Mouse (Mus musculus): ENCODE data around the gene Krt39. TPM values are rescaled to one million over a fixed set of nuclear protein-coding genes. Genes with fewer than 3 reads are reported as not detected.

The Krt39 gene
- 0.11 TPM in 1 of 2 replicates, not detected in the other for polyA plus RNA-seq (2012; rRNA removed)

GRCm38 (mm10) chr11:99521288-99521860 lies at the start of gene Krt39:
Gene Krt39 (minus strand): TSS chr11:99521338.
- WGBS: 82% methylated on average over 13 of the region's 13 CpGs
- Histone ChIP-seq H3K27me3 (ENCODE audit: control insufficient read depth, insufficient read depth, low read length) (no peaks in the 10 kb centered on the region), H3K4me1 (replicated peaks; ENCODE audit: control insufficient read depth, insufficient read depth, low read length) (no peaks in the 10 kb centered on the region), H3K27ac (ENCODE audit: control insufficient read depth, insufficient read depth, low read length) (no peak within 1 kb of the TSS), H3K36me3 (ENCODE audit: control insufficient read depth, insufficient read depth, low read length) (no peaks in the 10 kb centered on the region), H3K4me3 (ENCODE audit: control insufficient read depth, insufficient read depth, low read length) (no peak within 1 kb of the TSS)
- TF ChIP-seq POLR2A (IDR thresholded peaks at IDR 0.05; ENCODE audit: control insufficient read depth, extremely low read depth, insufficient read depth, low read length, poor library complexity): no peak
- no peak for TF ChIP-seq CTCF (IDR thresholded peaks at IDR 0.05; ENCODE audit: borderline replicate concordance, control insufficient read depth, extremely low read depth, insufficient read depth, low read length, poor library complexity)
- DNase-seq: no peak

GRCm38 (mm10) chr11:99566530-99566929 lies 45.4 kb upstream of the Krt39 start, which contains the start of gene Krtap3-1:
Gene Krtap3-1 (minus strand): TSS chr11:99566630.
- Histone ChIP-seq H3K36me3 (ENCODE audit: control insufficient read depth, insufficient read depth, low read length) (no peaks in the 10 kb centered on the region), H3K4me3 (ENCODE audit: control insufficient read depth, insufficient read depth, low read length) (no peak within 1 kb of the TSS), H3K27ac (ENCODE audit: control insufficient read depth, insufficient read depth, low read length) (no peak within 1 kb of the TSS), H3K27me3 (ENCODE audit: control insufficient read depth, insufficient read depth, low read length) (no peaks in the 10 kb centered on the region), H3K4me1 (replicated peaks; ENCODE audit: control insufficient read depth, insufficient read depth, low read length) (no peaks in the 10 kb centered on the region)
- DNase-seq: no peak
- TF ChIP-seq CTCF (IDR thresholded peaks at IDR 0.05; ENCODE audit: borderline replicate concordance, control insufficient read depth, extremely low read depth, insufficient read depth, low read length, poor library complexity) (no peak), POLR2A (IDR thresholded peaks at IDR 0.05; ENCODE audit: control insufficient read depth, extremely low read depth, insufficient read depth, low read length, poor library complexity) (no peak)
- WGBS: 89% methylated on average over 7 of the region's 7 CpGs

- no peaks in the 10 kb centered on the region for H3K4me1 ChIP-seq (replicated peaks; ENCODE audit: control insufficient read depth, insufficient read depth, low read length)
- TF ChIP-seq POLR2A (IDR thresholded peaks at IDR 0.05; ENCODE audit: control insufficient read depth, extremely low read depth, insufficient read depth, low read length, poor library complexity) (no peak), CTCF (IDR thresholded peaks at IDR 0.05; ENCODE audit: borderline replicate concordance, control insufficient read depth, extremely low read depth, insufficient read depth, low read length, poor library complexity) (no peak)
- H3K4me3 ChIP-seq (ENCODE audit: control insufficient read depth, insufficient read depth, low read length): no peak overlapping the region
- H3K36me3 ChIP-seq (ENCODE audit: control insufficient read depth, insufficient read depth, low read length): no peaks in the 10 kb centered on the region
- no peak overlapping the region for H3K27ac ChIP-seq (ENCODE audit: control insufficient read depth, insufficient read depth, low read length)
- 91% methylated on average over 6 of the region's 6 CpGs for WGBS
- no peaks in the 10 kb centered on the region for H3K27me3 ChIP-seq (ENCODE audit: control insufficient read depth, insufficient read depth, low read length)
- no peak for DNase-seq
These were observed 41.4 kb upstream of the Krt39 start for GRCm38 (mm10) chr11:99562580-99562979.

DNA sequence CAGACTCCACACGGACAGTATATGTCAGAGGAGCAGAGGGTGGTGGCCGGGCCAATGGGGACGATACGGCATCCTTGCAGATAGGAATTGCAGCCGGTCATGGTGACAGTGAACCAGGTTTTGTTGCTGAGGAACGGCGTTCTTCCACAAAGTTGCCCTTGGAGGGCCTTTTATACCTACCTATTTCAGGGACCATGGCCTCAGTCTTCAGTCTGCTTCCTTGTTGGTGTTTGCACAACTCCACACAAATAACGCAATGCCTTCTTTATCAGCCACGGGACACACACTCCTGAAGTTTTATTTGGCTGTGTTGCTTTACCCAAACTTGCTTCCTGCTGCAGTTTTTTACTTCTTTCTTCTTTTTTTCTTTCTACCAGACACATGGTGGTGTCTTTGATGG lies 38.2 kb upstream of the Krt39 start, which contains the start of gene Gm11939:
Gm11939 (minus strand) TSS at position 101 of the 400 bp plus-strand sequence.
- Histone ChIP-seq H3K27me3 (ENCODE audit: control insufficient read depth, insufficient read depth, low read length) (no peaks in the 10 kb centered on the region), H3K4me1 (replicated peaks; ENCODE audit: control insufficient read depth, insufficient read depth, low read length) (no peaks in the 10 kb centered on the region), H3K36me3 (ENCODE audit: control insufficient read depth, insufficient read depth, low read length) (no peaks in the 10 kb centered on the region), H3K4me3 (ENCODE audit: control insufficient read depth, insufficient read depth, low read length) (no peak within 1 kb of the TSS), H3K27ac (ENCODE audit: control insufficient read depth, insufficient read depth, low read length) (no peak within 1 kb of the TSS)
- no peak for DNase-seq
- TF ChIP-seq CTCF (IDR thresholded peaks at IDR 0.05; ENCODE audit: borderline replicate concordance, control insufficient read depth, extremely low read depth, insufficient read depth, low read length, poor library complexity) (no peak), POLR2A (IDR thresholded peaks at IDR 0.05; ENCODE audit: control insufficient read depth, extremely low read depth, insufficient read depth, low read length, poor library complexity) (no peak)
- WGBS: 94% methylated on average over 9 of the region's 9 CpGs

DNA sequence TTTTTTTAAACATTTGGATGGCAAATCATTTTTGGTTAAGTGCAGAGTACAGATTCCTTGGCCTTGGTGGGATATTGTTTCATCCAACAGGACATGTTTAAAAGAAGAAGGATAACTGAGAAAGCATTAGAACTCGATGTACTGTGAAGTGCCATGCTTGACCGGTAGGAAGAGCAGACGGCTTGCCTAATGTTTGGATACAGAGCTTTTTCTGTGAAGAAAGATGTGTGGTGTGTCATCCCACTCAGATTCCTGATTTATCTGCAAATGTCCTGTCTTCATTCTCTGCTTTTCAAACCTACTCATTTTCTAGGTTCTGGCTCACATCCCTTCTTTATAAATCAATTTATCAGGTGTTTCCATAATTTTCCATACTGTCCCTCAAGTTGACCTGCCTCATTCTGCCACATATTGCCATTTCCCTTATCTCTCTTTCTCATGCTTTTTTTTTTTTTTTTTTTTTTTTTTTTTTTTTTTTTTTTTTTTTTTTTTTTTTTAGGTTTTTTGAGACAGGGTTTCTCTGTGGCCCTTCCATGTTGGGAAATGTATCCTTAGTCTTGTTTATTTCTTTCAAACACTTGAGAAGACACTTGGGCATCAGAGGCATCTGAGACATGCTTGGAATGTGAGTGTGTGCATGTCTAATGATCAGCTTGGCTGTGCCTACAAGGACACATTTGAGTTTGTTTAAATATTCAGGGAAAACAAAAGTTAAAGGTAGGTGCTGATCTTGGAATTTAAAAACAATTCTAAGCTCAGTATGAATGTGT lies 37.0 kb upstream of the Krt39 start:
- Histone ChIP-seq H3K27me3 (ENCODE audit: control insufficient read depth, insufficient read depth, low read length) (no peaks in the 10 kb centered on the region), H3K36me3 (ENCODE audit: control insufficient read depth, insufficient read depth, low read length) (no peaks in the 10 kb centered on the region), H3K4me1 (replicated peaks; ENCODE audit: control insufficient read depth, insufficient read depth, low read length) (no peaks in the 10 kb centered on the region), H3K27ac (ENCODE audit: control insufficient read depth, insufficient read depth, low read length) (no peak overlapping the region), H3K4me3 (ENCODE audit: control insufficient read depth, insufficient read depth, low read length) (no peak overlapping the region)
- 91% methylated on average over 3 of the region's 3 CpGs for WGBS
- no peak for DNase-seq
- no peak for TF ChIP-seq POLR2A (IDR thresholded peaks at IDR 0.05; ENCODE audit: control insufficient read depth, extremely low read depth, insufficient read depth, low read length, poor library complexity)
- TF ChIP-seq CTCF (IDR thresholded peaks at IDR 0.05; ENCODE audit: borderline replicate concordance, control insufficient read depth, extremely low read depth, insufficient read depth, low read length, poor library complexity): no peak

- H3K4me1 ChIP-seq (replicated peaks; ENCODE audit: control insufficient read depth, insufficient read depth, low read length): no peaks in the 10 kb centered on the region
- H3K36me3 ChIP-seq (ENCODE audit: control insufficient read depth, insufficient read depth, low read length): no peaks in the 10 kb centered on the region
- H3K27ac ChIP-seq (ENCODE audit: control insufficient read depth, insufficient read depth, low read length): no peak within 1 kb of the TSS
- TF ChIP-seq CTCF (IDR thresholded peaks at IDR 0.05; ENCODE audit: borderline replicate concordance, control insufficient read depth, extremely low read depth, insufficient read depth, low read length, poor library complexity) (no peak), POLR2A (IDR thresholded peaks at IDR 0.05; ENCODE audit: control insufficient read depth, extremely low read depth, insufficient read depth, low read length, poor library complexity) (no peak)
- WGBS: 84% methylated on average over 2 of the region's 2 CpGs
- no peak for DNase-seq
- no peak within 1 kb of the TSS for H3K4me3 ChIP-seq (ENCODE audit: control insufficient read depth, insufficient read depth, low read length)
- H3K27me3 ChIP-seq (ENCODE audit: control insufficient read depth, insufficient read depth, low read length): no peaks in the 10 kb centered on the region
These were observed 35.6 kb upstream of the Krt39 start, which contains the start of gene Krtap3-2 for GRCm38 (mm10) chr11:99556753-99557152. Gene Krtap3-2 (minus strand): TSS chr11:99556853.

All from thymus, adult 2 months (tissue).